Mouse (Mus musculus): ENCODE results near the gene Ssc5d. TPM values are rescaled to one million over a fixed set of nuclear protein-coding genes. Genes with fewer than 3 reads are reported as not detected.

Ssc5d gene
- total and polyA plus RNA-seq, 3 experiments: 0.09 to 1.6 (median 0.30) TPM

DNA sequence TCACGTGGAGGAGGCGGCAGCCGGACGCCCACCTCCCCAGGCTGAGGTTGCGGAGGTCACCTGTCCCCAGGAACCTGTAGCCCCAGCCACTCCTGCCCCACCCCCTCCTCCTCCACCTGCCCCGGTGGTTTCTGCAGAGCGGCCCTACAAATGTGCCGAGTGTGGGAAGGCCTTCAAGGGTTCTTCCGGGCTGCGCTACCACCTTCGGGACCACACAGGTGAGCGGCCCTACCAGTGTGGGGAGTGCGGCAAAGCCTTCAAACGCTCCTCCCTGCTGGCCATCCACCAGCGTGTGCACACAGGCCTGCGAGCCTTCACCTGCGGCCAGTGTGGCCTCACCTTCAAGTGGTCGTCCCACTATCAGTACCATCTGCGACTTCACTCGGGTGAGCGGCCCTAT is 5.6 kb upstream of the Ssc5d start:
- DNase-seq (ENCODE audit: extremely low read depth): no peak
- no peaks in the 10 kb centered on the region for H3K79me2 ChIP-seq (replicated peaks; ENCODE audit: control insufficient read depth, extremely low read depth, insufficient read depth, poor library complexity, severe bottlenecking)
- peaks cover 10 to 25% of the 10 kb centered on the region in 2 experiments for H3K4me1 ChIP-seq (ENCODE audit: control insufficient read depth in 1 of 2, insufficient read depth in 2 of 2)
- dilution Hi-C loops (cut with MboI; ENCODE audit: extremely low pct_ligation_motif_present, extremely low pct_unique_long_range_greater_than_20kb, low sequenced_read_pairs): no loop called here
- H3K4me3 ChIP-seq (replicated peaks in 1 of 3; ENCODE audit: low read depth in 2 of 3, low read length in 2 of 3, poor library complexity in 1 of 3): no peak overlapping the region
- no peak for TF ChIP-seq E2F4 (IDR thresholded peaks at IDR 0.05; ENCODE audit: insufficient replicate concordance, low read depth, low read length)
- no peak for TF ChIP-seq USF2 (conservative IDR thresholded peaks at IDR 0.05; ENCODE audit: low read depth, low read length)
- no peak for TF ChIP-seq GABPA (IDR thresholded peaks at IDR 0.05; ENCODE audit: insufficient replicate concordance, low read depth, low read length)
- TF ChIP-seq CTCF (conservative IDR thresholded peaks at IDR 0.05 in 1 of 2, IDR thresholded peaks at IDR 0.05 in 1 of 2; ENCODE audit: low read depth in 2 of 2, low read length in 2 of 2): no peak
- no peak overlapping the region for H3K4me2 ChIP-seq (ENCODE audit: insufficient read depth, low read depth, poor library complexity, severe bottlenecking)
- in situ Hi-C loops (cut with MboI; ENCODE audit: low pct_ligation_motif_present, low pct_unique_long_range_greater_than_20kb, low sequenced_read_pairs): no loop called here
- no peaks in the 10 kb centered on the region for H3K27me3 ChIP-seq (replicated peaks)
- no peak overlapping the region for H3K27ac ChIP-seq (ENCODE audit: insufficient read depth, low read depth)
- peaks cover 34 to 50% of the 10 kb centered on the region in 2 experiments for H3K36me3 ChIP-seq (replicated peaks in 1 of 2; ENCODE audit: control insufficient read depth in 1 of 2, insufficient read depth in 1 of 2, low read length in 1 of 2)
- no peaks in the 10 kb centered on the region for H3K9me3 ChIP-seq (replicated peaks; ENCODE audit: low read length)
- no peak overlapping the region for H3K9ac ChIP-seq (ENCODE audit: insufficient read depth, low read depth)

GRCm38 (mm10) chr7:4920496-4920895 is 5.1 kb upstream of the Ssc5d start:
- Histone ChIP-seq H3K4me3 (replicated peaks in 1 of 3; ENCODE audit: low read depth in 2 of 3, low read length in 2 of 3, poor library complexity in 1 of 3) (no peak overlapping the region), H3K36me3 (replicated peaks in 1 of 2; ENCODE audit: control insufficient read depth in 1 of 2, insufficient read depth in 1 of 2, low read length in 1 of 2) (peaks cover 34 to 50% of the 10 kb centered on the region in 2 experiments), H3K4me1 (ENCODE audit: control insufficient read depth in 1 of 2, insufficient read depth in 2 of 2) (peaks cover 12 to 30% of the 10 kb centered on the region in 2 experiments), H3K9me3 (replicated peaks; ENCODE audit: low read length) (no peaks in the 10 kb centered on the region), H3K79me2 (replicated peaks; ENCODE audit: control insufficient read depth, extremely low read depth, insufficient read depth, poor library complexity, severe bottlenecking) (no peaks in the 10 kb centered on the region), H3K4me2 (ENCODE audit: insufficient read depth, low read depth, poor library complexity, severe bottlenecking) (no peak overlapping the region), H3K9ac (ENCODE audit: insufficient read depth, low read depth) (no peak overlapping the region), H3K27ac (ENCODE audit: insufficient read depth, low read depth) (no peak overlapping the region), H3K27me3 (replicated peaks) (no peaks in the 10 kb centered on the region)
- in situ Hi-C loops (cut with MboI; ENCODE audit: low pct_ligation_motif_present, low pct_unique_long_range_greater_than_20kb, low sequenced_read_pairs): no loop called here
- no peak for DNase-seq (ENCODE audit: extremely low read depth)
- dilution Hi-C loops (cut with MboI; ENCODE audit: extremely low pct_ligation_motif_present, extremely low pct_unique_long_range_greater_than_20kb, low sequenced_read_pairs): no loop called here
- TF ChIP-seq MYC (IDR thresholded peaks at IDR 0.05; ENCODE audit: low read depth, low read length): no peak
- TF ChIP-seq ELF1 (IDR thresholded peaks at IDR 0.05; ENCODE audit: low read depth, low read length): no peak
- no peak for TF ChIP-seq CHD1 (IDR thresholded peaks at IDR 0.05; ENCODE audit: low read depth, low read length)
- TF ChIP-seq BHLHE40 (IDR thresholded peaks at IDR 0.05; ENCODE audit: low read depth, low read length): no peak
- no peak for TF ChIP-seq USF2 (conservative IDR thresholded peaks at IDR 0.05; ENCODE audit: low read depth, low read length)
- no peak for TF ChIP-seq JUN (IDR thresholded peaks at IDR 0.05; ENCODE audit: insufficient read depth, low read depth, low read length)
- no peak for TF ChIP-seq NRF1 (IDR thresholded peaks at IDR 0.05; ENCODE audit: low read depth, low read length)
- no peak for TF ChIP-seq MAX (IDR thresholded peaks at IDR 0.05; ENCODE audit: low read length)

DNA sequence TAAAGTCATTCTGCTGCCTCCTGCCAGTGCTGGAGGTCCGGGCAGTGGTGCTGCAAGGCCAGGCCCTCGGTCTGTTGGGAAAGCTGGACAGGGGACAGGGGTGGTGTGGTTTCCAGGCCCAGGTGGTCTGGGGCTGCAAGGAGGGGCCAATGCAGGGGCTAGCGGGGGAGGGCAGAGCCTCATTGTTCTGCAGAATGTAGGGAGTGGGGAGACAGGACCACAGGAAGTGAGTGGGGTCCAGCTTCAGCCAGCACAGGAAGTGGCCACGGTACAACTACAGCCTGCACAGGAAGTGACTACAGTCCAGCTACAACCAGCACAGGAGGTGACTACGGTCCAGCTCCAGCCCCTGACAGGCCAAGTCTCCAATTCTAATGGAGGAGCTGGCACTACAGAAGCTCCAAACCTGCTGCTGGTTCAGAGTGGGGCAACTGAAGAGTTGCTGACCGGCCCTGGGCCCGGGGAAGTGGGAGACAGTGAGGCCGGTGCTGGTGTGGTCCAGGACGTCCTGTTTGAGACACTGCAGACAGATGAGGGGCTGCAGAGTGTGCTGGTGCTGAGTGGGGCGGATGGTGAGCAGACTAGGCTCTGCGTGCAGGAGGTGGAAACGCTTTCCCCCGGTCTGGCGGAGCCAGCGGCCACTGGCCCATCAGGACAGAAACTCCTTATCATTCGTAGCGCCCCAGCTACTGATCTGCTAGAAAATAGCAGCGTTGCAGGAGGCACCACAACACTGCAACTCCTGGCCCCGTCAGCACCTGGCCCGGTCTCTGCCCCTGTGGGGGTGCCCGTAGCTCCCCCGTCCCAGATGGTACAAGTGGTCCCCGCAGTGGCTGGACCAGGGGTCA is 4.4 kb upstream of the Ssc5d start:
- Histone ChIP-seq H3K4me1 (ENCODE audit: control insufficient read depth in 1 of 2, insufficient read depth in 2 of 2) (peaks cover 10 to 33% of the 10 kb centered on the region in 2 experiments), H3K36me3 (replicated peaks in 1 of 2; ENCODE audit: control insufficient read depth in 1 of 2, insufficient read depth in 1 of 2, low read length in 1 of 2) (peaks cover 34 to 50% of the 10 kb centered on the region in 2 experiments), H3K9me3 (replicated peaks; ENCODE audit: low read length) (no peaks in the 10 kb centered on the region), H3K79me2 (replicated peaks; ENCODE audit: control insufficient read depth, extremely low read depth, insufficient read depth, poor library complexity, severe bottlenecking) (no peaks in the 10 kb centered on the region), H3K27me3 (replicated peaks) (no peaks in the 10 kb centered on the region), H3K4me2 (ENCODE audit: insufficient read depth, low read depth, poor library complexity, severe bottlenecking) (no peak overlapping the region), H3K9ac (ENCODE audit: insufficient read depth, low read depth) (no peak overlapping the region), H3K27ac (ENCODE audit: insufficient read depth, low read depth) (no peak overlapping the region), H3K4me3 (replicated peaks in 1 of 3; ENCODE audit: low read depth in 2 of 3, low read length in 2 of 3, poor library complexity in 1 of 3) (no peak overlapping the region)
- no peak for TF ChIP-seq SMC3 (IDR thresholded peaks at IDR 0.05; ENCODE audit: low read depth, low read length)
- dilution Hi-C loops (cut with MboI; ENCODE audit: extremely low pct_ligation_motif_present, extremely low pct_unique_long_range_greater_than_20kb, low sequenced_read_pairs) (no loop called here), in situ Hi-C loops (cut with MboI; ENCODE audit: low pct_ligation_motif_present, low pct_unique_long_range_greater_than_20kb, low sequenced_read_pairs) (no loop called here)
- DNase-seq (ENCODE audit: extremely low read depth): no peak
